Mouse (Mus musculus) ES-E14 (cell line): ENCODE measurements around the gene Tmem104.

Experiments
- HCFC1 ChIP-seq: IDR thresholded peaks from 2 replicates; pipeline ENCODE4 v1.6.1; 2012; ENCODE audit warnings: low read length, inconsistent platforms, borderline replicate concordance; ENCODE audit not compliant: insufficient read depth
- MAFK ChIP-seq: IDR thresholded peaks from 2 replicates; pipeline ENCODE4 v1.6.1; 2014; ENCODE audit warnings: mild to moderate bottlenecking, low read depth, low read length, inconsistent platforms; ENCODE audit not compliant: insufficient read depth
- ZC3H11A ChIP-seq: IDR thresholded peaks from 2 replicates; pipeline ENCODE4 v1.6.1; 2012; ENCODE audit warnings: low read depth, mild to moderate bottlenecking, inconsistent platforms, low read length, borderline replicate concordance

DNA sequence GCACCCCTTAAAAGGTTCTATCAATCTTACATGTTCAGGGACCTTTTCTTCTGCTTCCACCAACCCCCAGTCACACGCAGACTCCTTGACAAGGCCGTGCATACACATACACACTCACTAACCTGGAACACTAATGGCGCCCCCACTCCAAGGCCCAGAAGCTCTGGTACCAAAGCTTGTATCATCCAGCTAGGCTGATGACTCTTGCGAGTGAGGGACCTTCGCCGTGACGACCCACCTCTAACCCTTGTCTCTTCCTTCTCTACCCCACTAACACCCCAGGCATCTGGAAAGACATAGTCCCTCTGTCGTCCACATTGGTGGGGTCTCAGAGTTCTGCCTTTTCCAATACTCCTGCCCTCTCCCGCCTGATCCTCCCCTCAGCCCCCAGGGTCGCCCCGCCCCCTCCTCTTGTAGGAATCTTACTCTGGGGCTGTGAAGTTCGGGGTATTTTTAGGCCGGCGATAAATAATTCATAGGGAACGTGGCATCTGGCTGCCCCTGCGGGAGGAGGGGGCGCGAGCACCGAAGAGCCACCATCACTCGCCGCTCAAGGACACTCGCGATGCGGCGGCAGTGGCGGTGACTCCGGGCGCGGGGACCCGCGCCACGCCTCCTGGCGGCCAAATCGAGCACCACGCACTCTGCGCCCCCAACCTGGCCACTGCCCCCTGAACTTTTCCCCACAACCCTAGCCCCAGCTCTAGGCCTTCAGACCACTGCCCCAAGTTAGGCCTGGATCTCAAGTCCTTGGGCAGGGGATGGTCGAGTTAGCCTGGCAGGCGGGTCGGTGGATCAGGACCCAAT is 77.8 kb downstream of the Tmem104 start:
- no peak; the same call in 1 of the 2 replicates for TF ChIP-seq ZC3H11A
- no peak for TF ChIP-seq MAFK
- TF ChIP-seq HCFC1: no peak
